Mouse (Mus musculus): ENCODE data around the gene Cux1. TPM values are rescaled to one million over a fixed set of nuclear protein-coding genes. Genes with fewer than 3 reads are reported as not detected.

Gene Cux1
- polyA plus RNA-seq, 1 experiment = 149 TPM

GRCm38 (mm10) chr5:136568026-136568765 lies 906 bp upstream of the Cux1 start:
- peaks cover 12% of the 10 kb centered on the region for H3K4me1 ChIP-seq (ENCODE audit: control insufficient read depth, insufficient read depth, low read length)
- TF ChIP-seq CTCF (IDR thresholded peaks at IDR 0.05; ENCODE audit: low read depth, low read length) (no peak), POLR2A (IDR thresholded peaks at IDR 0.05; ENCODE audit: borderline replicate concordance, low read depth, low read length) (no peak)
- H3K4me3 ChIP-seq (ENCODE audit: insufficient read depth, low read length) = peak overlapping the region; percentile 82
- no peak overlapping the region for H3K27ac ChIP-seq (ENCODE audit: insufficient read depth, low read depth, low read length)

DNA sequence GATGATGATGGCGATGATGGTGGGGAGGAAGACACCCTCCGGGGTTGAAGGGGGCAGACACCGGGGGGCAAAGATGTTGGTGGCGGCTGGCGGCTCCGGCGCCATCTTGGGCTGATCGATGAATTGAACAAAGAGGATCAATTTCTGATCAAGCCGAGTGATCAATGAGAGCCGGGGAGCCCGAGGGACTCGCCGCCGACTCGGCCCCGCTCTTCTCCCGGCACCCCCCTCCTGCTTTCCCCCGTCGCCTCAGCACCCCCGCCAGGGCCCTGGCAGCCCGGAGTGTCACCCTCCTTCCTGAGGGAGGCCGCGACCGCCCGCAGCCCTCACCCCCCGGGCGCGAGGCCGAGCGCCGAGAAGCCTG lies 496 bp downstream of the Cux1 start:
- Histone ChIP-seq H3K4me3 (ENCODE audit: insufficient read depth, low read length) (peak overlapping the region; percentile 82), H3K27ac (ENCODE audit: insufficient read depth, low read depth, low read length) (peak overlapping the region; percentile 70), H3K4me1 (ENCODE audit: control insufficient read depth, insufficient read depth, low read length) (peaks cover 15% of the 10 kb centered on the region)
- TF ChIP-seq POLR2A (IDR thresholded peaks at IDR 0.05; ENCODE audit: borderline replicate concordance, low read depth, low read length) (no peak), CTCF (IDR thresholded peaks at IDR 0.05; ENCODE audit: low read depth, low read length) (no peak)

- H3K27ac ChIP-seq (ENCODE audit: insufficient read depth, low read depth, low read length) = peak overlapping the region; percentile 70
- TF ChIP-seq POLR2A (IDR thresholded peaks at IDR 0.05; ENCODE audit: borderline replicate concordance, low read depth, low read length) = no peak
- TF ChIP-seq CTCF (IDR thresholded peaks at IDR 0.05; ENCODE audit: low read depth, low read length) = no peak
- peaks cover 18% of the 10 kb centered on the region for H3K4me1 ChIP-seq (ENCODE audit: control insufficient read depth, insufficient read depth, low read length)
- peak overlapping the region; percentile 82 for H3K4me3 ChIP-seq (ENCODE audit: insufficient read depth, low read length)
Measured at GRCm38 (mm10) chr5:136566001-136566811, 1.1 kb downstream of the Cux1 start.

- H3K4me3 ChIP-seq (ENCODE audit: insufficient read depth, low read length) = peak overlapping the region; percentile 82
- H3K4me1 ChIP-seq (ENCODE audit: control insufficient read depth, insufficient read depth, low read length) = peaks cover 21% of the 10 kb centered on the region
- peak overlapping the region; percentile 70; the same call in 1 of the 2 replicates for H3K27ac ChIP-seq (ENCODE audit: insufficient read depth, low read depth, low read length)
- TF ChIP-seq POLR2A (IDR thresholded peaks at IDR 0.05; ENCODE audit: borderline replicate concordance, low read depth, low read length) = no peak
- no peak for TF ChIP-seq CTCF (IDR thresholded peaks at IDR 0.05; ENCODE audit: low read depth, low read length)
Measured at GRCm38 (mm10) chr5:136565311-136565811, 1.9 kb downstream of the Cux1 start.

DNA sequence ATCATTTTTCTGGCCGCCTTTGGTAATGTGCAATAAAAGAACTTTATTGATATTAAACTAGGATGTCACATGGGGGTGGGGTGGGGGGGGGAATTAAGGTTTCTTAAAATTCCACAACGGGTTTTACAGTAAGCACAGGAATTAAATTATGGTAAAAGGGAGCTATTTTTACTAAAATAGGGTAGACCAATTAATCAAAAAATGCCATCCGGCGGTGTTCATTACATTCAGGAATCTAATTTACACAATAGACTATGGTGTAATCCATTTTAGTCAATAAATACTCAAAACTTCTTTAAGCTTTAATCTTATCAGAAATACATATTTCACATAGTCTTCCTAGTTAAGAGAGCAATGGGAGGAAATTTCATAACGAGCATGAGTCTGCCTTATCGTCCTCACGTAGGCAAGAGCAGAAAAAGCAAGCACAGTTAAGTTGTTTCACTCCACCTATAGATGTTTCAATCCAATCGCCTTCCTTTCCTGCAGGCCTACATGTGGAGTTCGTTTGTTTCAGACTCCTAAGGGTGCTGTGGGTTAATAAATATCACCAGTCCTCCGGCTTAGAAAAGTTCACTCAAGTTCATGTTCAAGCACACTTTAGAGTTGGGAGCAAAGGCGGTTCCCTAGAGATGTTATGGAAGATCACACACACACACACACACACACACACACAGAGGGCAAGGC lies 2.5 kb downstream of the Cux1 start:
- no peak for TF ChIP-seq CTCF (IDR thresholded peaks at IDR 0.05; ENCODE audit: low read depth, low read length)
- Histone ChIP-seq H3K27ac (ENCODE audit: insufficient read depth, low read depth, low read length) (no peak overlapping the region), H3K4me1 (ENCODE audit: control insufficient read depth, insufficient read depth, low read length) (peaks cover 24% of the 10 kb centered on the region), H3K4me3 (ENCODE audit: insufficient read depth, low read length) (peak overlapping the region; percentile 82)

DNA sequence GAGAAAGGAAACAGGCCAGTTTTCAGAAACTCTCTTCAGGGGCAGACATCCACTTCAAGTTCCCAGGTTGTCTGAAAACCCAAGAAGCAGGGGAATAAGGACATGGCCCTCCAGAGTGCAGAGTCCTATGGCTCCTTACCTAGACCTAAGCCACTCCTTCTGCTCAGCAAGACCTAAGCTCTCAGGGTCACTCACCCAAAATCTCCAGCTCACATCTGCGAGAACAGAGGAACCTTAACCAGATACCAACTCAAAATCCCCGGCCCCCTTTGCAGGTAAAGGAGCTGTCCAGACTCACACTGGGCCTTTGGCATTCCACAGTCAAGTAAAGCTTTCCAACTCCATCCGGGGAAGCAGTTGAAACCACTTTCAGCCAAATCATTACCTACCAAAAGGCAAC lies 3.3 kb downstream of the Cux1 start:
- Histone ChIP-seq H3K4me1 (ENCODE audit: control insufficient read depth, insufficient read depth, low read length) (peaks cover 29% of the 10 kb centered on the region), H3K27ac (ENCODE audit: insufficient read depth, low read depth, low read length) (no peak overlapping the region), H3K4me3 (ENCODE audit: insufficient read depth, low read length) (no peak overlapping the region)
- no peak for TF ChIP-seq CTCF (IDR thresholded peaks at IDR 0.05; ENCODE audit: low read depth, low read length)
- no peak for TF ChIP-seq POLR2A (IDR thresholded peaks at IDR 0.05; ENCODE audit: borderline replicate concordance, low read depth, low read length)

DNA sequence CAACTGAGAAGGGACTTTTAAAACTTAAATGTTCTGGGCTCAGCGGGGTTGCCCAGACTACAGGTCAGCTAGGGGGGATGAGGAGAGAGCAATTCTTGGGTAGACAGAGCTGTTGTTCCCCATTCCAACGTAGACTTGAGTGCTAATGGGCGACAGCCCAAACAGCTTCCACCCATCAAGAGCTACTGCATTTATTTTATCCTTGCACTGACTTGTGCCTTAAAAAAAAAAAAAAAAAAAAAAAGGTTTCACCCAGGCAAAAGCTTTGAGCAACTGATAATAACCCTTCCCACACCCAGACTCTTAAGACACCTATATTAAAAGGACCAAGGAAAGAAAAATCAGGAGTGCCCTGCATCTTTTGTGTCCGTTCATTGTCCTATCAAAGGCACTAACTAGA lies 4.2 kb downstream of the Cux1 start:
- TF ChIP-seq CTCF (IDR thresholded peaks at IDR 0.05; ENCODE audit: low read depth, low read length) (no peak), POLR2A (IDR thresholded peaks at IDR 0.05; ENCODE audit: borderline replicate concordance, low read depth, low read length) (no peak)
- Histone ChIP-seq H3K27ac (ENCODE audit: insufficient read depth, low read depth, low read length) (no peak overlapping the region), H3K4me1 (ENCODE audit: control insufficient read depth, insufficient read depth, low read length) (peaks cover 29% of the 10 kb centered on the region), H3K4me3 (ENCODE audit: insufficient read depth, low read length) (no peak overlapping the region)

DNA sequence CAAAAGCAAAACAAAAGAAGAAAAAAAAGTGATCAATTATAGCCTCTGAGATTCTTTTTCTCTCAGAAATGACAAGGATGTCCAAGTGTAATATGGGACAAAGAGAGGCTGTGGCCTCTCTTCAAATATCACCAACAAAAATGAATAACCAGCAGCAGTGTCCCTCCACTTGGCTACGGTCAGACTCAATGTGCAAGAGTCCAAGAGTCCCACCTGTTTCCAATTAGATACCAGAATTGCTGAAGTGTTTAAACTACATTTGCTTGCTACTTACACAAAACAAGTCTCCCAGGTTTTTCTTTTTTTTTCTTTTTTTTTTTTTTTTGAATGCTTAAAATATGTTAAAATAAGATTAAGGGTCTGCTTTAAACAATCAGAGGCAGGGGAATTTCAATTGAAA lies 5.1 kb downstream of the Cux1 start:
- Histone ChIP-seq H3K27ac (ENCODE audit: insufficient read depth, low read depth, low read length) (no peak overlapping the region), H3K4me1 (ENCODE audit: control insufficient read depth, insufficient read depth, low read length) (peaks cover 33% of the 10 kb centered on the region), H3K4me3 (ENCODE audit: insufficient read depth, low read length) (no peak overlapping the region)
- no peak for TF ChIP-seq CTCF (IDR thresholded peaks at IDR 0.05; ENCODE audit: low read depth, low read length)
- TF ChIP-seq POLR2A (IDR thresholded peaks at IDR 0.05; ENCODE audit: borderline replicate concordance, low read depth, low read length) = no peak

DNA sequence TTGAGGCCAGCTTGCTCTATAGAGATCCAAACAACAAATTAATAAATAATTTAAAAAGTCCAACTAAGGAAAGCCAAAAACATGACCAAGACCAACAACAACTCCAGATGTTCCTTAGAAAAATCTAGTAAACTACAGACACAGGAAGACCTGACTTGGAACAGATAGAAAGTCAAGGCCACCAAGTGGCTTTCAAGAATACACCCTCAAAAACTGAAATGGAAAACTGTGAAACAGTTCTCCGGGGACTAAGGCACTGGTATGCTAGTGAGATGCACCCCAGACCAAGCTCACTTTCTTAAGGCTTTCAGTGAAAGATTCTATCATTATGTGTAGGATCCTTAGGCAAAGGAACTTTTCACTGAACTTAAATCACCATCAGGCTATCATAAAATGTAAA lies 5.6 kb downstream of the Cux1 start:
- Histone ChIP-seq H3K4me1 (ENCODE audit: control insufficient read depth, insufficient read depth, low read length) (peaks cover 39% of the 10 kb centered on the region), H3K4me3 (ENCODE audit: insufficient read depth, low read length) (no peak overlapping the region), H3K27ac (ENCODE audit: insufficient read depth, low read depth, low read length) (no peak overlapping the region)
- TF ChIP-seq CTCF (IDR thresholded peaks at IDR 0.05; ENCODE audit: low read depth, low read length) = no peak
- TF ChIP-seq POLR2A (IDR thresholded peaks at IDR 0.05; ENCODE audit: borderline replicate concordance, low read depth, low read length) = no peak
